Mouse (Mus musculus): ENCODE measurements around the gene Gm2056. TPM values are rescaled to one million over a fixed set of nuclear protein-coding genes. Genes with fewer than 3 reads are reported as not detected.

Gene Gm2056
- not detected for polyA plus RNA-seq (2014; fragmentation: Illumina TruSeq; extraction: RNeasy Lipid Tissue Mini Kit (QIAGEN cat#74804))

DNA sequence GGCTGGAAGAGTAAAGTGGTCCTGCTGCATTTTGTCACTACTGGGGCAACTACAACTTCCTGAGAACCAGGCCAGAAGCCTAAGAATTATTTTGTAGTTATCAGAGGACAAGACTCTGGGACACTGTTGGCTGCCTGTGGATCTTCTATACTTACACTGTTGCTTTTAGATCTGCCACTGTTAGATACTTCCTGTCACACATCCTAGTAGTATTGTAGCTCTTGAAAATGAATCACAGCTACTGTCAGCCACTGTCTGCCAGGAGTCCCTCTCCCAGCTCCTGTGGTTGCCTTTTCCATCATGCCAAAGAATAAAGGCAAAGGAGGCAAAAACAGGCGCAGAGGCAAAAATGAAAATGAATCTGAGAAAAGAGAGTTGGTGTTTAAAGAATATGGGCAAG lies at the start of gene Gm2056:
TSS of gene Gm2056 (plus strand) at position 301 of the 400 bp plus-strand sequence.

DNA sequence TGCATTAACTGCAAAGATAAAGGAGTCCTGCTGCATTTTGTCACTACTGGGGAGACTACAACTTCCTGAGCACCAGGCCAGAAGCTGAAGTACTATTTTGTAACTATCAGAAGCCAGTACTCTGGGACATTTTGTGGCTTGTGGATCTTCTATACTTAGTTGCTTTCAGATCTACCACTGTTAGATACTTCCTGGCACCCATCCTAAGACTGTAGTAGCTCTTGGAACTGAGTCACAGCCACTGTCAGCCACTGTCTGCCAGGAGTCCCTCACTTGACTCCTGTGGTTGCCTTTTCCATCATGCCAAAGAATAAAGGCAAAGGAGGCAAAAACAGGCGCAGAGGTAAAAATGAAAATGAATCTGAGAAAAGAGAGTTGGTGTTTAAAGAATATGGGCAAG lies 15.3 kb upstream of the Gm2056 start, which contains the start of gene Gm2075:
TSS of gene Gm2075 (plus strand) at position 301 of the 400 bp plus-strand sequence.

GRCm38 (mm10) chr12:88018671-88019070 lies 8.1 kb upstream of the Gm2056 start, which contains the start of gene Gm6803:
TSS of gene Gm6803 (minus strand) at chr12:88018771.

Other genes with a start within 250 kb of the Gm2056 start
- not detected for gene Gm21936, start 231.5 kb upstream of the Gm2056 start, polyA plus RNA-seq (2014; fragmentation: Illumina TruSeq; extraction: RNeasy Lipid Tissue Mini Kit (QIAGEN cat#74804))
- gene BB287469, start 210.4 kb upstream of the Gm2056 start, polyA plus RNA-seq (2014; fragmentation: Illumina TruSeq; extraction: RNeasy Lipid Tissue Mini Kit (QIAGEN cat#74804)), result not detected
- not detected for gene Gm2001, start 184.7 kb upstream of the Gm2056 start, polyA plus RNA-seq (2014; fragmentation: Illumina TruSeq; extraction: RNeasy Lipid Tissue Mini Kit (QIAGEN cat#74804))
- gene Gm2016, start 152.9 kb upstream of the Gm2056 start, polyA plus RNA-seq (2014; fragmentation: Illumina TruSeq; extraction: RNeasy Lipid Tissue Mini Kit (QIAGEN cat#74804)), result not detected
- not detected for gene Gm2022, start 131.6 kb upstream of the Gm2056 start, polyA plus RNA-seq (2014; fragmentation: Illumina TruSeq; extraction: RNeasy Lipid Tissue Mini Kit (QIAGEN cat#74804))
- not detected for gene Gm2035, start 107.1 kb upstream of the Gm2056 start, polyA plus RNA-seq (2014; fragmentation: Illumina TruSeq; extraction: RNeasy Lipid Tissue Mini Kit (QIAGEN cat#74804))
- 95.4 TPM for gene Gm2042, start 72.9 kb upstream of the Gm2056 start, polyA plus RNA-seq (2014; fragmentation: Illumina TruSeq; extraction: RNeasy Lipid Tissue Mini Kit (QIAGEN cat#74804))
- not detected for gene Gm2075, start 15.2 kb upstream of the Gm2056 start, polyA plus RNA-seq (2014; fragmentation: Illumina TruSeq; extraction: RNeasy Lipid Tissue Mini Kit (QIAGEN cat#74804))
- not detected for gene Gm6803, start 8.2 kb upstream of the Gm2056 start, polyA plus RNA-seq (2014; fragmentation: Illumina TruSeq; extraction: RNeasy Lipid Tissue Mini Kit (QIAGEN cat#74804))
- not detected for gene Gm16368, start 56.7 kb downstream of the Gm2056 start, polyA plus RNA-seq (2014; fragmentation: Illumina TruSeq; extraction: RNeasy Lipid Tissue Mini Kit (QIAGEN cat#74804))
- 75.3 TPM for gene Gm10436, start 155.1 kb downstream of the Gm2056 start, polyA plus RNA-seq (2014; fragmentation: Illumina TruSeq; extraction: RNeasy Lipid Tissue Mini Kit (QIAGEN cat#74804))
- not detected for gene Gm8332, start 223.1 kb downstream of the Gm2056 start, polyA plus RNA-seq (2014; fragmentation: Illumina TruSeq; extraction: RNeasy Lipid Tissue Mini Kit (QIAGEN cat#74804))
- not detected for gene Gm5662, start 247.5 kb downstream of the Gm2056 start, polyA plus RNA-seq (2014; fragmentation: Illumina TruSeq; extraction: RNeasy Lipid Tissue Mini Kit (QIAGEN cat#74804))